Mouse (Mus musculus): ENCODE data around the gene Cnn1.
"Not testable (repeated sequence)": the region's sequence is repeated elsewhere in the genome, so short reads cannot be mapped to it uniquely, and the experiment has no call there.

Gene Cnn1

GRCm38 (mm10) chr9:22125246-22126027, 26.4 kb downstream of the Cnn1 start:
- DNase-seq (ENCODE audit: low spot score in 2 of 2), result peak in 1 of 2 experiments; percentile 60

GRCm38 (mm10) chr9:22131226-22131981, 32.4 kb downstream of the Cnn1 start:
- peak; percentile 71 to 73 for DNase-seq (ENCODE audit: low spot score in 2 of 2)

GRCm38 (mm10) chr9:22132220-22132619, 33.2 kb downstream of the Cnn1 start:
- no peak for DNase-seq (ENCODE audit: low spot score in 2 of 2)

GRCm38 (mm10) chr9:22134246-22134890, 35.4 kb downstream of the Cnn1 start:
- no peak for DNase-seq (ENCODE audit: low spot score in 2 of 2)

- DNase-seq (ENCODE audit: low spot score in 2 of 2), result peak in 1 of 2 experiments; percentile 42
Observed at GRCm38 (mm10) chr9:22134988-22135643, 36.1 kb downstream of the Cnn1 start.

GRCm38 (mm10) chr9:22135644-22136390, 36.8 kb downstream of the Cnn1 start, which contains the start of gene Acp5:
Acp5 (minus strand) TSS chr9:22135711.
- DNase-seq (ENCODE audit: low spot score in 2 of 2), result peak; percentile 51 to 60

GRCm38 (mm10) chr9:22136765-22137547, 37.9 kb downstream of the Cnn1 start:
- peak in 1 of 2 experiments; percentile 28 for DNase-seq (ENCODE audit: low spot score in 2 of 2)

GRCm38 (mm10) chr9:22138480-22138879, 39.5 kb downstream of the Cnn1 start:
- DNase-seq (ENCODE audit: low spot score in 2 of 2), result peak; percentile 59 to 73

GRCm38 (mm10) chr9:22139746-22140145, 40.7 kb downstream of the Cnn1 start:
- DNase-seq (ENCODE audit: low spot score in 2 of 2), result no peak

GRCm38 (mm10) chr9:22143108-22144037, 44.4 kb downstream of the Cnn1 start:
- DNase-seq (ENCODE audit: low spot score in 2 of 2), result peak; percentile 90 to 95

GRCm38 (mm10) chr9:22144304-22144965, 45.4 kb downstream of the Cnn1 start:
- DNase-seq (ENCODE audit: low spot score in 2 of 2), result no peak

- DNase-seq (ENCODE audit: low spot score in 2 of 2), result peak in 1 of 2 experiments; percentile 52
Observed at GRCm38 (mm10) chr9:22149426-22150248, 50.6 kb downstream of the Cnn1 start.

GRCm38 (mm10) chr9:22150249-22150693, 51.3 kb downstream of the Cnn1 start:
- not testable (repeated sequence) for DNase-seq (ENCODE audit: low spot score in 2 of 2)

- no peak for DNase-seq (ENCODE audit: low spot score in 2 of 2)
Observed at GRCm38 (mm10) chr9:22150946-22151345, 51.9 kb downstream of the Cnn1 start.

- DNase-seq (ENCODE audit: low spot score in 2 of 2), result peak in 1 of 2 experiments; percentile 42
Observed at GRCm38 (mm10) chr9:22153810-22154209, 54.8 kb downstream of the Cnn1 start.

- DNase-seq (ENCODE audit: low spot score in 2 of 2), result peak; percentile 71 to 88
Observed at GRCm38 (mm10) chr9:22155614-22156013, 56.6 kb downstream of the Cnn1 start.

- peak; percentile 99 to 100 for DNase-seq (ENCODE audit: low spot score in 2 of 2)
Observed at GRCm38 (mm10) chr9:22156497-22157245, 57.7 kb downstream of the Cnn1 start, which contains the start of gene Pigyl. Pigyl (plus strand) TSS chr9:22156846.

All from spleen, postnatal 10 days (tissue).